Mouse (Mus musculus): ENCODE data around the gene Pip5k1a.
"Not testable (repeated sequence)": the region's sequence is repeated elsewhere in the genome, so short reads cannot be mapped to it uniquely, and the experiment has no call there.

Gene Pip5k1a

GRCm38 (mm10) chr3:95112760-95113159 is 6.0 kb upstream of the Pip5k1a start:
- DNase-seq (ENCODE audit: low read depth, low spot score) = no peak

GRCm38 (mm10) chr3:95110911-95111726 is 4.4 kb upstream of the Pip5k1a start, which contains the start of gene Vps72:
Gene Vps72, plus strand, starts transcription at chr3:95111022.
- peak; percentile 72 for DNase-seq (ENCODE audit: low read depth, low spot score)

GRCm38 (mm10) chr3:95107898-95108297 is 1.2 kb upstream of the Pip5k1a start:
- DNase-seq (ENCODE audit: low read depth, low spot score) = no peak

- not testable (repeated sequence) for DNase-seq (ENCODE audit: low read depth, low spot score)
These were observed 578 bp upstream of the Pip5k1a start for GRCm38 (mm10) chr3:95107308-95107707.

GRCm38 (mm10) chr3:95105586-95106337 is 968 bp downstream of the Pip5k1a start:
- DNase-seq (ENCODE audit: low read depth, low spot score) = no peak

- no peak for DNase-seq (ENCODE audit: low read depth, low spot score)
These were observed 1.6 kb downstream of the Pip5k1a start for GRCm38 (mm10) chr3:95105121-95105520.

- DNase-seq (ENCODE audit: low read depth, low spot score) = no peak
These were observed 5.9 kb downstream of the Pip5k1a start for GRCm38 (mm10) chr3:95100854-95101253.

GRCm38 (mm10) chr3:95088071-95088470 is 18.7 kb downstream of the Pip5k1a start:
- DNase-seq (ENCODE audit: low read depth, low spot score) = no peak

- DNase-seq (ENCODE audit: low read depth, low spot score) = no peak
These were observed 35.1 kb downstream of the Pip5k1a start for GRCm38 (mm10) chr3:95071606-95072005.

GRCm38 (mm10) chr3:95066570-95066969 is 40.2 kb downstream of the Pip5k1a start:
- no peak for DNase-seq (ENCODE audit: low read depth, low spot score)

GRCm38 (mm10) chr3:95066095-95066494 is 40.6 kb downstream of the Pip5k1a start:
- DNase-seq (ENCODE audit: low read depth, low spot score) = no peak

- DNase-seq (ENCODE audit: low read depth, low spot score) = no peak
These were observed 41.2 kb downstream of the Pip5k1a start for GRCm38 (mm10) chr3:95065553-95065952.

- no peak for DNase-seq (ENCODE audit: low read depth, low spot score)
These were observed 43.0 kb downstream of the Pip5k1a start for GRCm38 (mm10) chr3:95063741-95064140.

- DNase-seq (ENCODE audit: low read depth, low spot score) = peak; percentile 13
These were observed 48.7 kb downstream of the Pip5k1a start for GRCm38 (mm10) chr3:95058078-95058477.

GRCm38 (mm10) chr3:95056275-95056674 is 50.5 kb downstream of the Pip5k1a start:
- DNase-seq (ENCODE audit: low read depth, low spot score) = no peak

GRCm38 (mm10) chr3:95054481-95055260 is 52.1 kb downstream of the Pip5k1a start:
- no peak for DNase-seq (ENCODE audit: low read depth, low spot score)

- peak; percentile 37 for DNase-seq (ENCODE audit: low read depth, low spot score)
These were observed 53.0 kb downstream of the Pip5k1a start for GRCm38 (mm10) chr3:95053701-95054100.

GRCm38 (mm10) chr3:95052959-95053358 is 53.8 kb downstream of the Pip5k1a start:
- DNase-seq (ENCODE audit: low read depth, low spot score) = peak; percentile 23

GRCm38 (mm10) chr3:95047914-95048313 is 58.8 kb downstream of the Pip5k1a start:
- no peak for DNase-seq (ENCODE audit: low read depth, low spot score)

- no peak for DNase-seq (ENCODE audit: low read depth, low spot score)
These were observed 60.2 kb downstream of the Pip5k1a start for GRCm38 (mm10) chr3:95046462-95047057.

- no peak for DNase-seq (ENCODE audit: low read depth, low spot score)
These were observed 63.5 kb downstream of the Pip5k1a start for GRCm38 (mm10) chr3:95043251-95043650.

All from retina, postnatal 7 days (tissue).